Mouse (Mus musculus): ENCODE measurements around the gene Plekhb2.

Gene Plekhb2

DNA sequence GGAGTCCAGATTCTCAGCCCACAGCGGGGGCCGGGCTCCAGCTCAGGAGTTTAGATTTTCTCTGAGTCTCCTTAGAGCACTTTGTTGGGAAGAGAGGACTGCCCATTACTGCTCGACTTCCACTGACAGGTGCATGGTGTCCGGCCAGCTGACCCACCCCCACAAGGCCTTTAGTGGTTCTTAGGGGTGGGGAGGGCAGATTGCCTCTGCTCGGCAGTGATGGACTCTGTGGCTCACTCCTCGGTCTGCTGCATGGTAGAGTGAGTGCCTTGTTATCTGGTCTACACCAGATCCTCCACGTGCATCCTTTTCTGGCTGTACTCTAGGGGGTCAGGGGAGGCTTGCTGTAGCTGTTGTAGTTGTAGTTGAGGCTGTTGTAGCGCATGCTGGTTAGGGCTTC lies 18.6 kb downstream of the Plekhb2 start:
- DNase-seq = no peak

GRCm38 (mm10) chr1:34869231-34869630 lies 19.5 kb downstream of the Plekhb2 start:
- DNase-seq = no peak

DNA sequence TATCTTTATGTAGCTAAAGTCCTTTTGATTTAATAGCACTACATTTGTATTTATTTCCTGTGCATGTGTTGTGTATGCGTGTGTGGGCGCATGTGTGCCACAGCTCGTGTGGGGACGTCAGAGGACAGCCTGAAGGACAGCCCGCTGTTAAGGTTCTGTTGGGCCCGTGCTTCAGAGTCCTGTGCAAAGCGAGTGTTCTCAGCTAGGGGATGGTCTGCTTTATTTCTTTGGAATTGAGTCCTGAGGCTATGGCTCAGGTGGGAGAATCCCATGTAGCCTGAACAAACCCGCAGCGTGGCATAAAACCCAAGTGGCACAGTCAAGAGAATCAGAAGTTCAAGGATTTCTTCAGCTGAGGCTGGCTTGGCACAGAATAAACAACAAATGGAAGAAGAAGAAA lies 21.4 kb downstream of the Plekhb2 start:
- no peak for DNase-seq

DNA sequence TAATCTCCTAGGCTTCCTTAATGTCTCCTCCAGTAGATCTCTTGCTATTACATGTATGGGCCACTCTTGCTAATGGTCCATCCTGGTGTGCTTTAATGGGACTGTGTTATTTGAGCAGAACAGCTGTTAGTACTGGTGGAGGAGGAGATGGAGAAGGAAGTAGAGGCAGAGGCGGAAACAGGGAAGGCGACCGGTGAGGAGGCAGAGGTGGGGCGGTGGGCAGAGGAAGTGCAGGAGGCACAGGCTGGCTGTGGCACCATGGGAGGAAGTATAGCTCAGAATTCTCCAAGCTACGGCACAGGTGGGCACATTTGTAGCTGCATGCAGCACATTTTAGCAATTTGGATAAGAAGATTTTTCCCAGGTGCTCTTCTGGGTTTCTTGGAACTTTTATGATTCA lies 23.8 kb downstream of the Plekhb2 start:
- no peak for DNase-seq

GRCm38 (mm10) chr1:34879611-34880010 lies 29.8 kb downstream of the Plekhb2 start:
- no peak for DNase-seq

GRCm38 (mm10) chr1:34883776-34884175 lies 34.0 kb downstream of the Plekhb2 start:
- no peak for DNase-seq

DNA sequence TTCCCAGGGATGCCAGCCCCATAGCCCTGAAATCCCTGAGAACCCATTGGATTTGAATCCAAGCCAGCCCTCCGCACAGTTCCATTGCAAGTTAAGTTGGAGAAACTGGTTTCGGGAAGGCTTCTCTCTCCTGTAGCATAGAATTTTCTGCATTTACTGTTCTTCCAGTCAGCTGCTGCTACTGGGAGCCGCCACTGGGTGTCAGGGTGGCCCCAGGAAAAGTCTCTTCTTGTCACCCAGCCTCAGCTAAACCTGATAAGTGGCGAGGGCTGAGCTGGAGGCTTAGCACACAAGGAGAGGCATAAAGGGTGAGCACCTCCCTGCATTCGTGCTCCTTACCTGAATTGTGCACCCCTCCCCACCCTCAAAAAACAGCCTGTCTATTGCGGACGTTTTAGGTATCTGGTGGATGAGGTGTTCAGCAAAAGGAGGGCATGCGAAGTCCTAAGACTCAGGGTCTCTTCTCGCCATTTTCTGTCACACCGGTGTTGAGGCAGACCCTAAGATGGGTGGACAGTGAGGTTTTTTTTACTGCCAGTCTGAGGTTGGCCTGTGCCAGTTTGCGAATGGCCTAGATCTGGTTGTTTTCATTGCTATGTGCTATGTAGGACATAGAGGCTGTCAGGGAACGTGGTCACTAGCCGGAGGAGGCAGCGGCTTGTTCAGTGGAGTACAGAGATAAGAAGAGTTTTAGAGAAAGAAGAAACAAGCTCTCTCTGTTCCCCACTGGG lies 41.9 kb downstream of the Plekhb2 start:
- DNase-seq = peak; percentile 41

DNA sequence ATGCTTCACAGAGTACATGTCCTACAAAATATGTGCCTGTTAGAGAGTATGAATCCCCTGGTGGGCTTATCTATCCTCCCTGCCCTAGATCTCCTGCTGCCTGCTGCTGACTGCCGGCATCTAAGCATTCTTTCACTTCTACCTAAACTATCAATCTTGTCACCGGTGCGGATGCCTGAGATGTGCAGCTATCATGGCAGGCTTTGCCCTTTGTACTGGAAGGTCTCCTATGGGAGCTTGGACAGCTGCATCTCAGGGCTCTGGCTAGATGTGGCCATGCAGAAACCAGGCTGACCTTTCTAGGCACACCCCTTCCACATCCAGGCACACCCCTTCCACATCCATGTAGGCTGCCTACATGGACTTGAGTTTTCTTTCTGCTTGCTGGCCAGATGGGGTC lies 42.7 kb downstream of the Plekhb2 start:
- no peak for DNase-seq

- no peak for DNase-seq
Measured at GRCm38 (mm10) chr1:34893331-34893730, 43.6 kb downstream of the Plekhb2 start.

DNA sequence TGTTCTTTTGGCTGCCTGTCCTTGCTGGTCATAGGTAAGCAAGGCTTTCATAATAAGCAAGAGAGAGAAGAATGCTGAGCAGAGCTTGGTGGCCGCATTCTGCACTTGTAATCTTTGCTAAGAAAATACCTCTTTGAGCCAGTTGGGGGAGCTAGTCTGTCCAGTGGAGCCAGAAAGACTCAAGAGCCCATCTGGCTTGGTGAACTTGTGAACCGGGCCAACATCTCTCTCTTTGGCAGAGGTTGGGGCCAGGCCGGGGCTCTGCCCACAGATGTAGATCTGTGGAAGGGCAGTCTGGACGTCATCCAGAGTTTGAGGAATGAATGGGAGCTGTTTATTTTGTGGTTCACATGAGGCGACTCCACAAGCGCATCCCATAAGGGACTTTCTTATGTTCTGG lies 44.1 kb downstream of the Plekhb2 start:
- DNase-seq = peak; percentile 21

- DNase-seq = no peak
Measured at GRCm38 (mm10) chr1:34896102-34896501, 46.3 kb downstream of the Plekhb2 start.

DNA sequence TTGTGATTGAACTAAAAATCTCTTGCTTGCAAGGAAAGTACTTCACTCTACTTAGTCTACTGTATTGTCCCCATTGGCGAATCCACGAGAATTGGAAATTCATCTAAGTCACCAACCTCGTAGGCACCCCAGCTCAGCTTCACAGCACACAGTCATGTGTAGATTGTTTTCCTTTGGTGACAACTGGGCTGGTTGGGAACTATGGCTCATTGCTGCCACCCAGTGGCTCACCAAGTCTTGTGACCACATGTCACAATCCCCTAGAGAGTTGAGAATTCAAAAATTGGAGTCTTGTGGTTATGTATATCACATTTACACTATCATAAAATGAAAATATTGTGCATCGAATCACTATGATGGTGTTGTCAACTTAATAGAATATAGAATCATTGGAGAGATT lies 47.1 kb downstream of the Plekhb2 start:
- DNase-seq = peak; percentile 62

DNA sequence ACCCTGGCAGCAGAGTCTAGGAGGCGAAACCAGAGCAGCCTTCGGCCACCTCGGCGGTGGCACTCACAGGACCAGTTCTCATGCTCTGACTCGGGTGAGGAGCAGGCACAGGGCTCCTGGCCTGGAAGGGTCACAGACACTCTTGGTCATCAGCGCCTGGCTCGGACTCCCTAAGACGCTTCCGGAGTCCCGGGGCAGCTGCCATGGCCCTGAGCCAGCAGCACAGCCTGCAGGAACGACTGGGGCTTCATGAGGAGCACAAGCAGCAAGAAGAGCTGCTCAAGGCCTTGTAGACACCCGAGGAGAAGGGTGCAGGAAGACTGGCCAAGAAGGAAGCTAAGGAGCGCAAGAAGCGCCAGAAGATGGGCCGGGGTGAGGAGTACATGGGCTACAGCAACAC lies 78.9 kb downstream of the Plekhb2 start:
- DNase-seq = no peak
